Mouse (Mus musculus): ENCODE results near the gene Slc23a4. TPM values are rescaled to one million over a fixed set of nuclear protein-coding genes. Genes with fewer than 3 reads are reported as not detected.

The Slc23a4 gene
- polyA plus RNA-seq, 1 experiment from 2014 or later, result 0.27 TPM

- Histone ChIP-seq H3K9ac (replicated peaks; ENCODE audit: low read length) (no peak overlapping the region), H3K9me3 (ENCODE audit: low read length) (no peaks in the 10 kb centered on the region), H3K27ac (ENCODE audit: low read length) (no peak overlapping the region), H3K4me1 (ENCODE audit: insufficient read depth, low read length) (no peaks in the 10 kb centered on the region), H3K4me2 (replicated peaks; ENCODE audit: low read depth, low read length) (no peak overlapping the region), H3K27me3 (ENCODE audit: insufficient read depth, low read length) (no peaks in the 10 kb centered on the region), H3K4me3 (ENCODE audit: low read length) (no peak overlapping the region), H3K36me3 (ENCODE audit: insufficient read depth, low read length) (no peaks in the 10 kb centered on the region)
- 60% methylated on average over 14 of the region's 14 CpGs for WGBS
- peak; percentile 47; the same call in 1 of the 2 replicates for ATAC-seq (ENCODE audit: low FRiP score, low TSS enrichment)
Observed at GRCm38 (mm10) chr6:34921941-34922340, 66.3 kb downstream of the Slc23a4 start.

DNA sequence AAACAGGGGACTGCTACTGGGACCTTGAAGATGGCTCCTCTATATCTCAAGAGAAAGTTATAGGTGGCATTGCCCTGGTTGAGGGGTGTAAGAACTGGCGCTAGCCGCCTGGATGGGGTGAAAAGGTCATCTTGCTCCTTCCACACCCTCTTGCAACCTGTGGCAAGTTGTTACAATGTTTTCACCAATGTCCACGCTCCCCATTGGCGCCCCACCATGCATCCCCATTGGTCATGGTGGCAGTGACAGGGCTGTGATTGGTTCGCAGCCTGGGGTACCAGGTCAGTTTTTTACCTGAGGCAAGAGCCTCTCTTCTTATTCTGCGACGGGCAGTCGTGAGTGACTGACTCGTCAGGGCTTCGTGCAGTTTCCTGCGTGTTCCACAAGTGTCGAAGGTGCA is 67.6 kb downstream of the Slc23a4 start:
- ATAC-seq (ENCODE audit: low FRiP score, low TSS enrichment), result no peak
- WGBS, result 93% methylated on average over 12 of the region's 12 CpGs
- Histone ChIP-seq H3K9ac (replicated peaks; ENCODE audit: low read length) (no peak overlapping the region), H3K36me3 (ENCODE audit: insufficient read depth, low read length) (no peaks in the 10 kb centered on the region), H3K27ac (ENCODE audit: low read length) (no peak overlapping the region), H3K4me2 (replicated peaks; ENCODE audit: low read depth, low read length) (no peak overlapping the region), H3K4me1 (ENCODE audit: insufficient read depth, low read length) (no peaks in the 10 kb centered on the region), H3K9me3 (ENCODE audit: low read length) (no peaks in the 10 kb centered on the region), H3K4me3 (ENCODE audit: low read length) (no peak overlapping the region), H3K27me3 (ENCODE audit: insufficient read depth, low read length) (no peaks in the 10 kb centered on the region)

GRCm38 (mm10) chr6:34919956-34920355 is 68.2 kb downstream of the Slc23a4 start, which contains the start of gene Stra8:
Gene Stra8, plus strand, starts transcription at chr6:34920163.
- Histone ChIP-seq H3K36me3 (ENCODE audit: insufficient read depth, low read length) (no peaks in the 10 kb centered on the region), H3K27me3 (ENCODE audit: insufficient read depth, low read length) (no peaks in the 10 kb centered on the region), H3K27ac (ENCODE audit: low read length) (no peak within 1 kb of the TSS), H3K9me3 (ENCODE audit: low read length) (no peaks in the 10 kb centered on the region), H3K4me2 (replicated peaks; ENCODE audit: low read depth, low read length) (no peak within 1 kb of the TSS), H3K4me1 (ENCODE audit: insufficient read depth, low read length) (no peaks in the 10 kb centered on the region), H3K9ac (replicated peaks; ENCODE audit: low read length) (no peak within 1 kb of the TSS), H3K4me3 (ENCODE audit: low read length) (no peak within 1 kb of the TSS)
- WGBS, result 47% methylated on average over 10 of the region's 10 CpGs
- no peak for ATAC-seq (ENCODE audit: low FRiP score, low TSS enrichment)

DNA sequence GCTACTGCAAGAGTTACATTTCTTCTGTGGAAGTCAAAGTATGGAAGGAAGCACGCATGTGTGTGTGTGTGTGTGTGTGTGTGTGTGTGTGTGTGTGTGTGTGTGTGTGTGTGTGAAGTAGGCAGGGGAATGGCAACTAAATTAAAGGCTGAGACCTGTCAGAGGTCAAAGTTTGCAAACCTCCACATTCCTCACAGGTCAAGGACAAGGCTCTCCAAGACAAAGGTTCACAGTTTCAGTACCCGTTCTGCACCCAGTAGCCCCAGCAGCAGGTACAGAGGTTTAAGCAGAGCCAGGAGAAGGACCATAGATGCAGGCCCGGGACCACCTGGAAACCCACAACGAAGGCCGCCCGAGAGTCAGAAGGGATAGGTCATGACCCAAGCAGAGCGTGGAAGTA is 69.1 kb downstream of the Slc23a4 start:
- no peaks in the 10 kb centered on the region for H3K9me3 ChIP-seq (ENCODE audit: low read length)
- no peak for ATAC-seq (ENCODE audit: low FRiP score, low TSS enrichment)
- H3K4me3 ChIP-seq (ENCODE audit: low read length), result no peak overlapping the region
- no peak overlapping the region for H3K27ac ChIP-seq (ENCODE audit: low read length)
- no peaks in the 10 kb centered on the region for H3K27me3 ChIP-seq (ENCODE audit: insufficient read depth, low read length)
- 62% methylated on average over 7 of the region's 7 CpGs for WGBS
- no peaks in the 10 kb centered on the region for H3K4me1 ChIP-seq (ENCODE audit: insufficient read depth, low read length)
- no peak overlapping the region for H3K9ac ChIP-seq (replicated peaks; ENCODE audit: low read length)
- no peaks in the 10 kb centered on the region for H3K36me3 ChIP-seq (ENCODE audit: insufficient read depth, low read length)
- H3K4me2 ChIP-seq (replicated peaks; ENCODE audit: low read depth, low read length), result no peak overlapping the region

- H3K4me3 ChIP-seq (ENCODE audit: low read length), result no peak overlapping the region
- no peak for ATAC-seq (ENCODE audit: low FRiP score, low TSS enrichment)
- H3K4me1 ChIP-seq (ENCODE audit: insufficient read depth, low read length), result peaks cover 7% of the 10 kb centered on the region
- WGBS, result 86% methylated on average over 3 of the region's 3 CpGs
- no peak overlapping the region for H3K4me2 ChIP-seq (replicated peaks; ENCODE audit: low read depth, low read length)
- H3K27ac ChIP-seq (ENCODE audit: low read length), result no peak overlapping the region
- no peaks in the 10 kb centered on the region for H3K9me3 ChIP-seq (ENCODE audit: low read length)
- no peaks in the 10 kb centered on the region for H3K36me3 ChIP-seq (ENCODE audit: insufficient read depth, low read length)
- H3K27me3 ChIP-seq (ENCODE audit: insufficient read depth, low read length), result no peaks in the 10 kb centered on the region
- no peak overlapping the region for H3K9ac ChIP-seq (replicated peaks; ENCODE audit: low read length)
Observed at GRCm38 (mm10) chr6:34914462-34914861, 73.7 kb downstream of the Slc23a4 start.

DNA sequence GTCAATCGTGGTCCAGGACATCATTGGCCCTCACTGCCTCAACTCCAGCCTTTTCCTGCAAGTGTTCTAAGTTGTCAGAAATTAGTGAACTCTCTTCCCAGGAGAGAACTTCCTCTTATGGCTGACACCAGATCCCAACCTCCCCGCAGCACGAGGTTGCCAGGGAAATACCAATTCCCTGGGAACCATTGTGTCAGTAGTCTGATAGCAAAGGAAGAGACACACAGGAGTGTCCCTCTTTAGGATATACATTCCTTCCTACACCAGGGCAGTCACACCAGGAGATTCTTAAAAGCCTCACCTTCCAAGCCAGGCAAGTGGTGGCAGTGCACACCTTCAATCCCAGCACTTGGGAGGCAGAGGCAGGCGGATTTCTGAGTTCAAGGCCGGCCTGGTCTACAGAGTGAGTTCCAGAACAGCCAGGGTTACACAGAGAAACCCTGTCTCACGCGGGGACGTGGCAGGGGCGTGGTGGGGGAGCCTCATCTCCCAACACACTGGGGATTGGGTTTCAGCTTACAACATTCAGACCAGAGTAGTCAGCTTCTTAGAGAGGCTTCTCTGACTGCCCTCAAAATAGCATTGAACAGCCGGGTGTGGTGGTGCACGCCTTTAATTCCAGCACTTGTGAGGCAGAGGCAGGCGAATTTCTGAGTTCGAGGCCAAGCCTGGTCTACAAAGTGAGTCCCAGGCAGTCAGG is 74.7 kb downstream of the Slc23a4 start:
- 75% methylated on average over 13 of the region's 13 CpGs for WGBS
- Histone ChIP-seq H3K27me3 (ENCODE audit: insufficient read depth, low read length) (no peaks in the 10 kb centered on the region), H3K4me3 (ENCODE audit: low read length) (no peak overlapping the region), H3K36me3 (ENCODE audit: insufficient read depth, low read length) (no peaks in the 10 kb centered on the region), H3K9me3 (ENCODE audit: low read length) (no peaks in the 10 kb centered on the region), H3K4me2 (replicated peaks; ENCODE audit: low read depth, low read length) (no peak overlapping the region), H3K27ac (ENCODE audit: low read length) (no peak overlapping the region), H3K4me1 (ENCODE audit: insufficient read depth, low read length) (peaks cover 10% of the 10 kb centered on the region), H3K9ac (replicated peaks; ENCODE audit: low read length) (no peak overlapping the region)
- no peak for ATAC-seq (ENCODE audit: low FRiP score, low TSS enrichment)

DNA sequence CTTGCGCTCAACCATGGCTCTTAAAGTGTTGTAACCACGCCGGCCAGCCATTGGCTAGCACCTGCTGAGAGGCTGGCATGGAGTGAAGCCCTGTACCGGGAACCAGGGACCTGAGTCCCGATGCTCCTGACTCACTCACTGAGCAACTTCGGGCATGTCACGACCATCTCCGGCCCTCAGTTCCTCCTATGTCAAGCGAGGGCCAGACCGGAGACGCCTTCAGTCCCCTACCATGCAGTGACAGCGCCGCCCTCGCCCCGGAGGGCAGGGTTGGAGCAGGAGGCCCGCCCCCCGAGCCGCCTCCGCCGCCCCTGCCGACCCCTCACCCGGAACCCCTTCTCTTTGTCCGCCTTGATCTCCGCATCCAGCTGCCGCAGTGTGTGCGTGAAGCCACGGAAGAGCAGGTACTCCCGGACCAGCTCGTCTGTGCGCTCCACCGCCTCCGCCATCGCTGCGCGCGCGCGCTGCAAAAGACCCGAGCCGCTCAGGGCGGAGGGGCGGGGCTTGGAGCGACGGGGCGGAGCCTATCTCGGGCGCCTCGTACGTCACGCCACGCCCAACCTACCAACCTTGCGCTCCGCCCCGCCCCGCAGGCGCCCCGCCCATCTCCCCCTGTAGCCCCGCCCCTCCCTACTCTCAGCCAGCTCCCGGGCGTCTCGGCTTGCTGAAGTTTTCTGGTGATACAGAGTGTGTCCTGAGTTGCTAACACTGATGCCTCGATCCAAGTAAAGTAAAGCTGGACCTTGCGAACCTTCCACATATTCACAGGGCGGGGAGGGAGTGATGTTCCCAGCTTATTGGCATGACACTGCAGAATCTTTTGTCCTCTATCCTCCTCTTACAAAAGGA is 77.6 kb downstream of the Slc23a4 start, which contains the start of gene Wdr91:
Gene Wdr91 (minus strand): TSS at position 506 of the 849 bp plus-strand sequence.
- peak; percentile 93 for ATAC-seq (ENCODE audit: low FRiP score, low TSS enrichment)
- Histone ChIP-seq H3K36me3 (ENCODE audit: insufficient read depth, low read length) (peaks cover 7% of the 10 kb centered on the region), H3K4me1 (ENCODE audit: insufficient read depth, low read length) (peaks cover 10% of the 10 kb centered on the region), H3K4me2 (replicated peaks; ENCODE audit: low read depth, low read length) (peak within 1 kb of the TSS; percentile 58), H3K27ac (ENCODE audit: low read length) (peak within 1 kb of the TSS; percentile 75), H3K27me3 (ENCODE audit: insufficient read depth, low read length) (no peaks in the 10 kb centered on the region), H3K4me3 (ENCODE audit: low read length) (peak within 1 kb of the TSS; percentile 60), H3K9ac (replicated peaks; ENCODE audit: low read length) (peak within 1 kb of the TSS; percentile 74), H3K9me3 (ENCODE audit: low read length) (no peaks in the 10 kb centered on the region)
- WGBS, result under 1% methylated on average over 61 of the region's 64 CpGs

DNA sequence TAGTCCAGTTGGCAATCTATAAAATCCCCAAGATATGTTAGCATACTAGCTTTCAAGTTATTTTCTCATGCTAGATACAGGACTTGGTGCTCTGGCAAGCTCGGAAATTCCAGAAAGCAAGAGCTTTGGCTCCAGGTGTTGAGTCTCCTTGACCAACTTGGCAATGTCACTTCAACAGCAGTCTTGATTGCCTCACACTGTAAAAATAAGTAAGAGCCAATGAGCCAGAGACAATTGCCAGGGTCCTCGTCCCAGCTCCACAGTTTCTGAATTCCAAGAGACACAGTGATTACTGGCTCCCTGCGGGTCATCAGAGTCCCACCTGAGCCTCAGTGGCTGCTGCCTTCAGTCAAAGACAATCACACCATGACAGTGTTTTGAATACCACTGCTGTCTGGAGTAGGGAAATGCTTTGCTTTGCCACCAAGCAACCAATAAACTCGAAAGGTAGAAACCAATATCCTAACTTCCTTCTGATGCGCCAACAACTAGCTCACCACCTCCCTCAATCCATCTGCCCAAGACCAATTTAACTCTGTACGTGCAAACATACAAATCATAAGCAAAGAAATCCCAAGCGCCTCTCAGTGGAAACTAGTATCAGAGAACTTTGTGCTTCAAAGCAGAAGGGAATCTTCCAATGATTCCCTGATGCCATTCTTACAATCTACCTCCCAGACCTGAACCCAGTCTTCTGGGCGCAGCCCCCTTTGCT is 78.4 kb downstream of the Slc23a4 start:
- ATAC-seq (ENCODE audit: low FRiP score, low TSS enrichment), result no peak; the same call in 1 of the 2 replicates
- WGBS, result 41% methylated on average over 8 of the region's 8 CpGs
- Histone ChIP-seq H3K4me1 (ENCODE audit: insufficient read depth, low read length) (peaks cover 10% of the 10 kb centered on the region), H3K4me3 (ENCODE audit: low read length) (peak overlapping the region; percentile 60), H3K27me3 (ENCODE audit: insufficient read depth, low read length) (no peaks in the 10 kb centered on the region), H3K36me3 (ENCODE audit: insufficient read depth, low read length) (peaks cover 11% of the 10 kb centered on the region), H3K9me3 (ENCODE audit: low read length) (no peaks in the 10 kb centered on the region), H3K9ac (replicated peaks; ENCODE audit: low read length) (peak overlapping the region; percentile 74), H3K27ac (ENCODE audit: low read length) (no peak overlapping the region), H3K4me2 (replicated peaks; ENCODE audit: low read depth, low read length) (peak overlapping the region; percentile 58)

DNA sequence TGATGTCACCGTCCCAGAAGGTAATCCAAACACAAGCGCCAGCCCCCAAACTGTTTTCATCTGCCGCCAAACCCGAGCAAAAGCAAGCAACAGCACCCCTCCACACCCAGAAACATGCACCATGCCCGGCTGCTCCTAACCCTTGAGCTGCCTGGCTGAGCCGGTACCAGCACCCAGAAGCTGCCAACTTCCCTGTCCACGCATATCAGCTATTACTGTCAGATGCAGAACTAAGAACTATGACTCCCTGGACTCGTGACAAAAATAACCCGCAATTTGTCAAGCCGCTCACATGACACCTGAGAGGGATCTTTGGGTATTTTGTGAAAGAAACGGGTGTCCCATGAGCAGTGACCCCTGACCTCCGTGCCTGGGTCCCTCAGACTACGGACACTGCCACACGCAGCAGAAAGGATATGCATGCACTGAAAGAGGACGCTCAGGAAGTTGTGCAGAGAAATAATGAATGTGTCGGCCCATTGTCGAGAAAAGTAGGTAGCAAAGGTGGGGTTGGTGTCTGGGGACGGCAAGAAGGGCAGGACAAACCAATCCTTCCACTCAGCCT is 80.4 kb downstream of the Slc23a4 start:
- peaks cover 17% of the 10 kb centered on the region for H3K36me3 ChIP-seq (ENCODE audit: insufficient read depth, low read length)
- 83% methylated on average over 18 of the region's 18 CpGs for WGBS
- H3K4me2 ChIP-seq (replicated peaks; ENCODE audit: low read depth, low read length), result no peak overlapping the region
- ATAC-seq (ENCODE audit: low FRiP score, low TSS enrichment), result no peak
- no peak overlapping the region for H3K9ac ChIP-seq (replicated peaks; ENCODE audit: low read length)
- H3K9me3 ChIP-seq (ENCODE audit: low read length), result no peaks in the 10 kb centered on the region
- no peaks in the 10 kb centered on the region for H3K27me3 ChIP-seq (ENCODE audit: insufficient read depth, low read length)
- H3K27ac ChIP-seq (ENCODE audit: low read length), result no peak overlapping the region
- no peak overlapping the region for H3K4me3 ChIP-seq (ENCODE audit: low read length)
- H3K4me1 ChIP-seq (ENCODE audit: insufficient read depth, low read length), result peaks cover 11% of the 10 kb centered on the region
